Mouse (Mus musculus) heart, embryonic 16.5 days (tissue): ENCODE results near the gene 1700028P14Rik. TPM values are rescaled to one million over a fixed set of nuclear protein-coding genes. Genes with fewer than 3 reads are reported as not detected.

Experiments
- ATAC-seq: fragments of 200-750 bp; cut with Nextera tagmentation; replicated peaks from 2 replicates; pipeline ENCODE4 v1.8.0; 2017; ENCODE audit warnings: moderate number of reproducible peaks; ENCODE audit not compliant: insufficient read depth, low FRiP score; ENCODE audit errors: extremely low read depth
- H3K27ac ChIP-seq: fragments of 300-500 bp; sonication (generic); 2 replicates; pipeline ENCODE4 v1.5.1; 2014; ENCODE audit warnings: mild to moderate bottlenecking, low read length, control low read depth, moderate library complexity
- H3K27me3 ChIP-seq: fragments of 300-500 bp; sonication (generic); 2 replicates; pipeline ENCODE4 v1.6.1; 2014; ENCODE audit warnings: low read length, mixed read lengths; ENCODE audit not compliant: control insufficient read depth, insufficient read depth
- H3K36me3 ChIP-seq: fragments of 300-500 bp; sonication (generic); 2 replicates; pipeline ENCODE4 v1.6.1; 2014; ENCODE audit not compliant: control insufficient read depth, insufficient read depth
- H3K4me1 ChIP-seq: fragments of 300-500 bp; sonication (generic); 2 replicates; pipeline ENCODE4 v1.6.1; 2014; ENCODE audit warnings: low read length, mixed read lengths; ENCODE audit not compliant: control insufficient read depth, insufficient read depth
- H3K4me2 ChIP-seq: fragments of 300-500 bp; sonication (generic); 2 replicates; pipeline ENCODE4 v1.6.1; 2014; ENCODE audit warnings: low read depth, mild to moderate bottlenecking, control low read depth, low read length
- H3K4me3 ChIP-seq: fragments of 300-500 bp; sonication (generic); 2 replicates; pipeline ENCODE4 v1.5.1; 2014; ENCODE audit warnings: mild to moderate bottlenecking, control low read depth, low read length
- H3K9ac ChIP-seq: fragments of 300-500 bp; sonication (generic); 2 replicates; pipeline ENCODE4 v1.6.1; 2014; ENCODE audit warnings: low read length, control low read depth
- H3K9me3 ChIP-seq: fragments of 300-500 bp; sonication (generic); replicated peaks from 2 replicates; pipeline ENCODE4 v1.6.1; 2016; ENCODE audit warnings: low read length; ENCODE audit not compliant: control insufficient read depth
- WGBS: fragments of 180-500 bp; shearing (Covaris S2); extraction: QIAGEN DNeasy Blood & Tissue Kit; methylation state at CpG from one replicate; pipeline ENCODE4 v1.1.7; 2014; 5-methylcytosine and 5-hydroxymethylcytosine counted together
- polyA plus RNA-seq: library from polyadenylated mRNA; unstranded; fragments of >200 nt; fragmentation: Nextera tagmentation; extraction: Ambion mirVana; gene quantifications from 2 replicates; pipeline ENCODE4 v1.2.1, GENCODE M21; 2015

Gene 1700028P14Rik
- polyA plus RNA-seq, 1 experiment from 2014 or later, result 0.28 TPM

GRCm38 (mm10) chr19:23636786-23637185 lies 15.8 kb downstream of the 1700028P14Rik start:
- WGBS, result 74% methylated on average over 5 of the region's 5 CpGs
- no peak overlapping the region for H3K4me2 ChIP-seq
- ATAC-seq, result no peak
- no peaks in the 10 kb centered on the region for H3K4me1 ChIP-seq
- H3K4me3 ChIP-seq, result no peak overlapping the region
- H3K9ac ChIP-seq, result no peak overlapping the region
- no peaks in the 10 kb centered on the region for H3K9me3 ChIP-seq
- no peaks in the 10 kb centered on the region for H3K27me3 ChIP-seq
- no peak overlapping the region for H3K27ac ChIP-seq
- H3K36me3 ChIP-seq, result no peaks in the 10 kb centered on the region

- no peaks in the 10 kb centered on the region for H3K4me1 ChIP-seq
- 75% methylated on average over 11 of the region's 11 CpGs for WGBS
- no peak for ATAC-seq
- no peaks in the 10 kb centered on the region for H3K36me3 ChIP-seq
- no peak overlapping the region for H3K4me2 ChIP-seq
- no peaks in the 10 kb centered on the region for H3K9me3 ChIP-seq
- H3K27me3 ChIP-seq, result no peaks in the 10 kb centered on the region
- no peak overlapping the region for H3K9ac ChIP-seq
- no peak overlapping the region for H3K27ac ChIP-seq
- no peak overlapping the region for H3K4me3 ChIP-seq
Observed at GRCm38 (mm10) chr19:23631611-23632492, 20.8 kb downstream of the 1700028P14Rik start.

GRCm38 (mm10) chr19:23614268-23614667 lies 38.3 kb downstream of the 1700028P14Rik start:
- no peaks in the 10 kb centered on the region for H3K36me3 ChIP-seq
- H3K27ac ChIP-seq, result no peak overlapping the region
- no peak; the same call in 1 of the 2 replicates for ATAC-seq
- H3K9me3 ChIP-seq, result no peaks in the 10 kb centered on the region
- no peak overlapping the region; the same call in 1 of the 2 replicates for H3K9ac ChIP-seq
- 42% methylated on average over 7 of the region's 7 CpGs for WGBS
- H3K4me1 ChIP-seq, result peaks cover 6% of the 10 kb centered on the region
- no peak overlapping the region for H3K4me3 ChIP-seq
- no peaks in the 10 kb centered on the region for H3K27me3 ChIP-seq
- peak overlapping the region; percentile 26; the same call in 1 of the 2 replicates for H3K4me2 ChIP-seq

GRCm38 (mm10) chr19:23609724-23610123 lies 42.9 kb downstream of the 1700028P14Rik start:
- no peak overlapping the region for H3K27ac ChIP-seq
- peaks cover 6% of the 10 kb centered on the region for H3K4me1 ChIP-seq
- H3K4me3 ChIP-seq, result no peak overlapping the region
- WGBS, result 65% methylated on average over 4 of the region's 4 CpGs
- no peaks in the 10 kb centered on the region for H3K27me3 ChIP-seq
- H3K4me2 ChIP-seq, result no peak overlapping the region
- H3K9me3 ChIP-seq, result no peaks in the 10 kb centered on the region
- ATAC-seq, result no peak
- no peak overlapping the region for H3K9ac ChIP-seq
- H3K36me3 ChIP-seq, result no peaks in the 10 kb centered on the region

GRCm38 (mm10) chr19:23607951-23608350 lies 44.7 kb downstream of the 1700028P14Rik start:
- H3K27ac ChIP-seq, result no peak overlapping the region
- H3K36me3 ChIP-seq, result no peaks in the 10 kb centered on the region
- 74% methylated on average over 2 of the region's 2 CpGs for WGBS
- H3K9ac ChIP-seq, result no peak overlapping the region
- H3K4me3 ChIP-seq, result no peak overlapping the region
- H3K4me2 ChIP-seq, result no peak overlapping the region
- no peaks in the 10 kb centered on the region for H3K27me3 ChIP-seq
- no peaks in the 10 kb centered on the region for H3K9me3 ChIP-seq
- no peak for ATAC-seq
- H3K4me1 ChIP-seq, result no peaks in the 10 kb centered on the region

- Histone ChIP-seq H3K36me3 (no peaks in the 10 kb centered on the region), H3K9ac (no peak overlapping the region), H3K4me2 (no peak overlapping the region), H3K9me3 (no peaks in the 10 kb centered on the region), H3K27ac (no peak overlapping the region), H3K4me1 (no peaks in the 10 kb centered on the region), H3K4me3 (no peak overlapping the region), H3K27me3 (no peaks in the 10 kb centered on the region)
- no peak for ATAC-seq
- WGBS, result 84% methylated on average over 3 of the region's 3 CpGs
Observed at GRCm38 (mm10) chr19:23594950-23595349, 57.7 kb downstream of the 1700028P14Rik start.

GRCm38 (mm10) chr19:23578606-23579355 lies 73.8 kb downstream of the 1700028P14Rik start:
- H3K4me2 ChIP-seq, result no peak overlapping the region
- no peak for ATAC-seq
- no peaks in the 10 kb centered on the region for H3K36me3 ChIP-seq
- H3K27me3 ChIP-seq, result no peaks in the 10 kb centered on the region
- WGBS, result 68% methylated on average over 11 of the region's 11 CpGs
- H3K9me3 ChIP-seq, result no peaks in the 10 kb centered on the region
- no peaks in the 10 kb centered on the region for H3K4me1 ChIP-seq
- no peak overlapping the region for H3K27ac ChIP-seq
- H3K4me3 ChIP-seq, result no peak overlapping the region
- no peak overlapping the region for H3K9ac ChIP-seq

GRCm38 (mm10) chr19:23576685-23577084 lies 75.9 kb downstream of the 1700028P14Rik start:
- H3K27ac ChIP-seq, result no peak overlapping the region
- H3K4me2 ChIP-seq, result no peak overlapping the region
- H3K9me3 ChIP-seq, result no peaks in the 10 kb centered on the region
- WGBS, result 39% methylated on average over 4 of the region's 4 CpGs
- ATAC-seq, result no peak
- H3K36me3 ChIP-seq, result no peaks in the 10 kb centered on the region
- H3K4me3 ChIP-seq, result no peak overlapping the region
- no peaks in the 10 kb centered on the region for H3K4me1 ChIP-seq
- no peak overlapping the region for H3K9ac ChIP-seq
- no peaks in the 10 kb centered on the region for H3K27me3 ChIP-seq

- Histone ChIP-seq H3K4me1 (no peaks in the 10 kb centered on the region), H3K27ac (no peak overlapping the region), H3K27me3 (no peaks in the 10 kb centered on the region), H3K9ac (no peak overlapping the region), H3K36me3 (no peaks in the 10 kb centered on the region), H3K9me3 (no peaks in the 10 kb centered on the region), H3K4me2 (no peak overlapping the region), H3K4me3 (no peak overlapping the region)
- no peak for ATAC-seq
- WGBS, result 81% methylated on average over 5 of the region's 5 CpGs
Observed at GRCm38 (mm10) chr19:23563693-23564092, 88.9 kb downstream of the 1700028P14Rik start.
